Mouse (Mus musculus): ENCODE measurements around the gene Mapk8ip2. TPM values are rescaled to one million over a fixed set of nuclear protein-coding genes. Genes with fewer than 3 reads are reported as not detected.

Mapk8ip2 gene
- total RNA-seq, 1 experiment from 2014 or later: not detected

DNA sequence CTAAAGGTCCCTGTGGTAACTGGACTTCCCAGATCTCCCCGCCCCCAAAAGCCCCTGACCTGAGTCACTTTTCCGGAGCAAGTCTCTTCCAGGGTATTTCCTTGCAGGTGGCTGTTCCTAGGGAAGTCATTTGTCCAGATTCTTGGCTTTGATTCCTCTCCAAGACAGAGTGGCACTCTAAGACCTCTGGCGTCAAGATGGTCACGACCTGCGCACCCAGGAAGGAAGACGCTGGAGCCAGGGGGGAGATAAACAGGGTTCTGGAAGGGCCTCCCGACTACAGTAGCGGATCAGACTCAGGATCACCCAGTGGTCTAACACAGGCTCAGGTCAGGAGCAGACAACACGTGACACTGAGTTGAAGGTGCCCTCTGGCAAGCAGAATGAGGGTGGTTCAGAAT lies 23.4 kb downstream of the Mapk8ip2 start, which contains the start of gene Arsa:
Gene Arsa, minus strand, starts transcription at position 335 of the 401 bp plus-strand sequence.
- ATAC-seq (replicated peaks; ENCODE audit: low read depth, poor library complexity, severe bottlenecking): no peak

DNA sequence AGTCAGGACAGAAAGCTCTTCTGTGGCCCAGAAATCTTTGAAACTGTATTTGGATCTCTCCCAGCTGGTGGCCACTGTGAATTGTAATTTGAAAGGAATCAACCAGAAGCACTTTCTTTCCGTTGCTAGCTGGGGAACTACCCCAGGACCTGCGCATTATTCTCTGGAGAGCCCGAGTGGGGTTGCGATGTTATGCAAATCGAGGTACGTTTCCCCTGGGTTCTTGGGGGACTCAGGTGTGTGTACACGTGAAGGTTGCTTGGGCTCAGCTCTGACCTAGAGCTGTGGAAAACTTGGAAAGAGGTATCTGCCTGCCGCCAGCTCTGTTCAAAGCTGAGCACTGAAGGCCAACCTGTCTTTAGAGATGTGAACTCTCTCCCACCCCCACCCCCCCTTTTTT lies 24.1 kb downstream of the Mapk8ip2 start:
- no peak for ATAC-seq (replicated peaks; ENCODE audit: low read depth, poor library complexity, severe bottlenecking)

DNA sequence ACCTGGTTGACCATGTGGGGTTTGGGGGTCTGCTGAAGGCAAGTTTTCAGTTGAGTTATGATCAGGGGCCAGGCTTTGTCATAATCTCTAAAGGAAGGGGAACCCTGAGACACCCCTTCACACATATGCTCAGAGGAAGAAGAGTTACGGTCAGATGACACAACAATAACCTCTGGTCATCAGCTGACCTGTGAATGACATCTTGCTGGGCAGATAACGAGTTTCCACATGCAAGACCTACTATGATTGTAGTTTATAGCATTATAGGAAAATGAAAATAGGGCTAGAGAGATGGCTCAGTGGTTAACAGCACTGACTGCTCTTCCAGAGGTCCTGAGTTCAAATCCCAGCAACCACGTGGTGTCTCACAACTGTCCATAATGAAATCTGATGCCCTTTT lies 24.9 kb downstream of the Mapk8ip2 start:
- no peak for ATAC-seq (replicated peaks; ENCODE audit: low read depth, poor library complexity, severe bottlenecking)

DNA sequence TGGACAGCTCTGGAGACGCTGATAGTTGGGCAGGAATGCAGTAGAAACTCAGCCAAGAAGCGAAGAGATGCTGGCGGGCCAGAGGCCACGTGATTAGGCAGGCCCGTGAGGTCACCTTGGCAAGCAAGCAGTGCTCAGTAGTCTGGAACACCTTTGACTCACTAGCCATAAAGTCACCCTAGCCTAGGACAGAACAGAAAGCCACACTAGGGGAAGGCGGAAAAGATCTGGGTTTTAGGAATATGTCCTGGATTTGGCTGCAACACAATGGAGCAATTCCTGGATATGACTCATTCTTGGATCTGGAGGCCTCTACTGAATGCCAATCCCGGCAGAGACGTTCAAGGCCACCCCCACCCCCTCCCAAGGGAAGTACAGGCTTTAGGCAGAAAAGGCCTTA lies 26.9 kb downstream of the Mapk8ip2 start:
- ATAC-seq (replicated peaks; ENCODE audit: low read depth, poor library complexity, severe bottlenecking): no peak

DNA sequence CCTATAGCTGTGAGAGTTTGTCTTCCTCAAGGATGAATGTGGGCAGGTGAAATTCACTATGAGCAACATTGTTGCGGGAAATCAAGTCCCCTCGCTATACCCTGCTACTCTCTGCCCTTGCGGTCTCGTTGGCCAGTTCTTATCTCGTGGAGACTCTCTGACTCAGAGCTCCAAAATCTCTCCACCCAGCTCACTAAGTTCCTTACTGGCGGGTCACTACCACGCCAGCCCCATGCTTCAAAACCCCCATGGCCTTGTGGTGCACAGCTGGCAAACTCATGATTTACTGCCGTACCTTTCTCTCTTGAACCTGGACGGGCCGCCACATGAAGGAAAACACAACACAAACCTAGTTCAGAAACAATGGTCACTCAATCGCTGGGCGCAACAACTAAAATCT lies 34.5 kb downstream of the Mapk8ip2 start:
- ATAC-seq (replicated peaks; ENCODE audit: low read depth, poor library complexity, severe bottlenecking): no peak

DNA sequence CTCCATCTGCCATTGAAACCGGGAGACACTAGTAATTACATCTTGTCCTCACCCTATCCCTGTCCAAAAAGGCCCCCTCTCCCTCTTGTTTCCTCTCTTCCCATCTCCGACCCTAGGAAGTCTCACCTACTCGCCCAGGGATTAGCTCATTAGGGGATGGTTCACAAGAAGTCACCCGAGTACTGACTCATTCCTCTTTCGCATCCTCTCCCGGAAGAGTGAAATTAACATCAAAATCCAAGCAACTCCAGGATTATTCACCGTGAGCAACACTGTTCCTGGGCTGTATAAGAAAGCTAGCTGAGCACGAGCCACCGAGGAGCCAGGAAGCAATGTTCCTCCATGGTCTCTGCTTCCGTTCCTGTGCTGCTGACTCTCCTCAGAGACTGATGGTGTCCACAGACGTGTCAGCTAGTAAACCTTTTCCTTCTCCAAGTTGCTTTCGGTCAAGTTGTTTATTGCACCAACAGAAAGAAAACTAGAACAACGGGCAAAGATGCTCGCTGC lies 35.0 kb downstream of the Mapk8ip2 start:
- ATAC-seq (replicated peaks; ENCODE audit: low read depth, poor library complexity, severe bottlenecking): no peak

DNA sequence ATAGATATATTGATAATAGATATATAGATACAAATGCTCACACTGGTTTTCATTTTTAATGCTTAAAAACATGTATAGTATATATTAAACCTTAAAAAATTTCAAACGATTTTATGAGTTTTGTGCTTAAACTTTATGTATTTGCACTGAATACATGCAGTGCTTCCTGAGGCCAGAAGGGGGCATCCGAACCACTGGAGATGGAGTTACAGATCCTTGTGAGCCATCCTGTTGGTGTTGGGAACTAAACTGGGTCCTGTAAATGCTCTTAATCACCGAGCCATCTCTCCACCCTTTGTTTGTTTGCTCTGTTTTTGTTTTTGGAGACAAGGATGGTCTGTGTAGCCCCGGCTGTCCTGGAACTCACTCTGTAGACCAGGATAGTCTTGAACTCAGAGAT lies 41.3 kb downstream of the Mapk8ip2 start:
- no peak for ATAC-seq (replicated peaks; ENCODE audit: low read depth, poor library complexity, severe bottlenecking)

DNA sequence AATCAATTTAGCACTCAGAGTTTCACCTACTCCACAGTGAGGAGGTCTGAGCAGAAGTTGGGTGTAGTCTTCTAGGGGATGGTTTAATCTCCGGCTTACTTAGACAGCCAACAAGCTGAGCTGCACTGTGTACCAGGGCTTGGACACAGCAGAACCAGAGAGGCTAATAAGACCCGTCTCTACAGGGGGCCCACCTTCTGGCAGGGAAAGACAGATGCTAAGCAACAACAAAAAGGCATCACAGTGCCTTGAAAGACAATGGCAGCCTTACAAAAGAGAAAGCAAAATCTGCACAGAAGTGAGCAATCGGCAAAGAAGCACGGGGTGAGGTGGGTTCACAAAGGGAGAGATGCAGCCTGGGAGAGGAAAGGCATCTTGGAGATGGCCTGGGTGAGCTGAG lies 42.4 kb downstream of the Mapk8ip2 start:
- ATAC-seq (replicated peaks; ENCODE audit: low read depth, poor library complexity, severe bottlenecking): no peak

DNA sequence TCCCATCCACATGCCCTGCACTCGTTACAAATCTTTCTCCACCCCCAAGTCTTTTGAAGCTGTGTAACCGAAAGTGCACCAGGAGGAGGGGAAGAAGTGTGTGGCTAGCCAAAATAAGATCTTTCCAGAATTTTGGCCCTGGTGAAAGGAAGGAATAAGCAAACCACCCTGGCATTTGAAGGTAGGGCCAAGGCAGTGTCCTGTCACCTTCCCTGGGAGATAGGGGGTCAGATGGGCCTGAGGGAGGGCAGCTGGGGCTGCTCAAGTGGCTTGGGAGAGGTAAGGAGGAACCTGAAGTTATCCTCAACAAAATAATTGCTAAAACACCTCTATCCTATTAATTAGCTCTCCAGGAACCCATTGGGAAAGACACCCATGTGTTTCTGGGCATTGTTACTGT lies 43.1 kb downstream of the Mapk8ip2 start:
- no peak for ATAC-seq (replicated peaks; ENCODE audit: low read depth, poor library complexity, severe bottlenecking)

DNA sequence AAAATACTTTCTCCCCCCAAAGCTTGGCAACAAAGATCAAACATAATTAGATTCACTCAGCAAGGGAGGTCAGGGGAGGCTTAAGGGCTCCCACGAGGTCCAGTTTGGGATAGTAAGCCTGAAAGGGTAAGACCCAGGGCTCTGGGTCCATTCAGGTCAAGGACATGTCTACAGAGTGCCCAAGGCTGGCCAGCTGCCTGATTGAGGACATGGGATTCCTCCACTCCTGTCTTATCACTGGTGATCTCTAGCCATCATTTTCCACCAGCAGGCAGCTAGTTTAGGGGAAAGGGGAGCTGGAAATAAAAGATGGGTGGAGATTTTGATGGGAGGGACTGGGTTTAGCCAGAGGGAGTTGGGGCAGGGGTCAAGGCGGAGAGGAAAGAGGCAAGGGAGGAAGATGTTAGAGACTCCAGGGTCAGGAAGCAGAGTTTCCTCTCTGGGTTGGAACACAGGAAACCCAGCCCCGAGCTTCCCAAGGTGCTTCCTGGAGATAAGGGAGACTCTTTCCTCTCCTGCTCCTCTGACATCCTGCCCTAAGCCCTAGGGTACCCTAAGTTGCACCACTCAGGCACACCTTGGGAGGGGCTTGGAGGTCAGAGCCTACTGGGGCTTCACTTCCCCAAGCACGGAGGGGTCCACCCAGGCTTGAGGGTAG lies 43.8 kb downstream of the Mapk8ip2 start:
- ATAC-seq (replicated peaks; ENCODE audit: low read depth, poor library complexity, severe bottlenecking): peak; percentile 76

DNA sequence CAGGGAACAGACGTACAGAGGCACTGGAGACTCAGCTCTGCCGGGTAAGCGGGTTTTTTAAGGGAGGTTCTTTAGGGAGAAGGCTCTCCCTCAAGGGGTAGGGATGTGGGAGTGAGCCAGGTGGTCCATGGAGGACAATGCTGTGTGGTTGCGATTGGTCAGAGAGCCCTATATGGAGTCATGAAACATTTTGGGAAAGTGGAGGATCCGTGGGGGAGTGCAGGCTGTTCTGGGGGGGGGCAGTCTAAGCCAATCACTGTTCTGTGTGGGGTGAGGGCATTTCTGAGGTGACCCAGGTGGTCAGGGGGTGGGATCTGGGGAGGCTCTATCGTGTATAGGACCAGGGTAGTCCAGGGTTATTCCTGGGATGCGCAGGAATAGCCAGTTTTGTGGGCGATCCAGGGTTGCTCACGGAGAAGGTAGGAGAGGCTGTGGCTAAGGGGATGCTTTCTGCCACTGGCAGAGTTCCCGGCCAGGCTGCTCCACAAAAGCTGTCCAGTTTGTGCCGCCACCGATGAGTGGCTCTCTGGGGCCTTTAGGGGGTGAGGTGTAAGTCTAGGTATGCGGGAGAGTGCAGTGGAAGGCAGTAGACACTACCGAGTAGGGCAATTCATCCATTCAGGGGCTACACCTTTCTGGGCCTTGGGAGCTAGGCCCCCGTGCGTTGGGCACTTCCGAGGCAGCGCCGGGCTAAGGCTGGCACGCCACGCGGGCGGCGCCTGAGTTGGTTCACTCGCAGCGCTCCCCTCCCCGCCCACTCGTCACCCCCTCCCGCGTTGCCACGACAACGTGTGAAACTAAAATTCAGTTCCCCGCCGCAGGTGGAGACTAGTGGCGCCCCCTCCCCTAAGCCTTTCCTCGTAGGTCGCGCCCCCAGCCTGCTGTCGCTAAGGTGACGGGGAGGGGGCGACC lies 44.6 kb downstream of the Mapk8ip2 start:
- peak; percentile 40 for ATAC-seq (replicated peaks; ENCODE audit: low read depth, poor library complexity, severe bottlenecking)

DNA sequence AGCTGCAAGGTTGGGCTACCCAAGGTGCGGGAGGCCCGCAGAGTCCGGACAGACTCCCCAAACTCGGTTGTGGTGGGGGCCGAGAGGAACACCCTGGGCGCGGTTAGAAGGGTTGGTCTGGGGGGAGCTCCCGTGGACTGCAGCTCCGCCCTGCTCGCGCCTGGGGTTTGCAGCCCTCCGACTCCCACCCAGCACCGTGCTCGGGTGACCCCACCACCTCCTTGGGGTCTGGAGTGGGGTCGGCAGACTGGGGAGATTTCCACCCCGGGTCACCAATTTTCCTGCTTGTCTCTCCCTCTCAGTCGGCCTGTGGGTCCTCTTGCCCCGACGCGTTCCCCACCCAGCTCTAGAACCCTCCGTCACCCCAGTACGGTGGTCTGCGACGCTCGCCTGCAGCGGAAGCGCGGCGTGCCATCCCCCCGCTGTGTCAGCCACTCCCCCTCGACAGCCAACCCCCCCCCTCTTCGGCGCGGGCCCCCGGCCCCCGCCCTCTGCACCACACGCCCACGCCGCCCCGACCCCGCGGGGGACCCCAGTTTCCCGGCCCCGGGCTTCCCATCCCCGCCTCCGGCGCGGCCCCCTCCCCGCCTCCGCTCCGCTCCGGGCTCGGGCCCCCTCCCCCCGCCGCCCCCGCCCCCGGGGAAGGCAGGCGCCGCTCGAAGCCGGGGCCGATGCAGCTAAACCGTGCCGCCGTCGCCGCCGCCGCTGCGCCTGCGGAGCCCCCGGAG lies 45.4 kb downstream of the Mapk8ip2 start, which contains the start of gene Shank3:
Gene Shank3, plus strand, starts transcription at position 663 of the 728 bp plus-strand sequence.
- ATAC-seq (replicated peaks; ENCODE audit: low read depth, poor library complexity, severe bottlenecking): peak; percentile 20

DNA sequence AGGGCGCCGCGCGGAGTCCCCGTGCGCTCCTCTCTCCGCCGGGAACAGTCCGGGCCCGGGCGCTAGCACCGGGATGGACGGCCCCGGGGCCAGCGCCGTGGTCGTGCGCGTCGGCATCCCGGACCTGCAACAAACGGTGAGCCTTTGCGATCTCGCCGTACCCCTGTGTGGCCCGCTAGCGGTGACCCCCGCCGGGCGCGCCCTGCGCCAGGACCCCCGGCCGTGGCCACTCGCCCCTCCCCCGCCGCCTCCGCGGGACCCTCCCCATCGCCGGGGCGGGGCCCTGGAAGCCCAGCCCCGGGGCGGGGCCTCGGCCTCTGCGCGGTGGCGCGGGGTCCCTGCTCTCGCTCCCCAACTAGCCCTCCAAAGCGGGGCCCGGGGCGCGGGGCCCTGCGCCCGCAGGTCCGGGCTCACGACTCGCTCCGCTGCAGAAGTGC lies 46.1 kb downstream of the Mapk8ip2 start:
- ATAC-seq (replicated peaks; ENCODE audit: low read depth, poor library complexity, severe bottlenecking): no peak

DNA sequence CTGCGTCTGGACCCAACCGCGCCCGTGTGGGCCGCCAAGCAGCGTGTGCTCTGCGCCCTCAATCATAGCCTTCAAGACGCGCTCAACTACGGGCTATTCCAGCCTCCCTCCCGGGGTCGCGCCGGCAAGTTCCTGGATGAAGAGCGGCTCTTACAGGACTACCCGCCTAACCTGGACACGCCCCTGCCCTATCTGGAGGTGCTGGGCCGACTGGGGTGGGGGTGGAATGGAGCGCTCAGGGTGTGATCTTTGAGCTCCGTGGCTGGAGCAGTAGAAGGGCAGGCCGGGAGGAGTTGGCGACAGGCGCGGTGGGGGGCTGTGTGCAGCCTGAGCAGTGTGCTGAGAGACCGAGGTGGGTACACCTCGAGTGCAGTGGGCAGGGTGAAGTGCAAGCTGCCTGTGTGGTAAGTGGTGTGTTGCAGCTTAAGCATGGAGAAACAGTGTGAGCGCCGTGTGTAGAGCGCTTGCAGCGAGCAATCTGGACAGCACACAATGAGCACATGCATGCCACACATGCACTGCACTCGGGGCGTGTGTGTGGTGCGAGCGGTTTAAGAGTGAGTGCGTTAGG lies 46.6 kb downstream of the Mapk8ip2 start:
- ATAC-seq (replicated peaks; ENCODE audit: low read depth, poor library complexity, severe bottlenecking): 0 out of 2 replicates have a peak, but pooled peaks have one; percentile 3

DNA sequence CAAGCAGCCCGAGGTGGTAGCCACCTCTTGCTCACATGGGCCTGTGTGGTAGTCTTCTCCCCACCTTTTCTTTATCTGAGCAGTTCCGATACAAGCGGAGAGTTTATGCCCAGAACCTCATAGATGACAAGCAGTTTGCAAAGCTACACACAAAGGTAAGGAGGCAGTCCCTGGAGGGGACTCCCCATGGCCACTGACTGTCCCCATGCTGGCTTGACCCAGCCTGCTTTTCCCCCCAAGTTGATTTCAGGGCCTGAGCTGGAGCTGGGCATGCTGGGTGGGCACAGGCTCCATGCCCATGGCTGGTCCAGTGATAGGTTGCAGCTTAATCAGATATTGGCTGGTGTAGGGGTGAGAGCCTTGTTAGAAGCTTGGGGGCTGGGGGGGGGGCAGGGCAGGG lies 47.6 kb downstream of the Mapk8ip2 start:
- ATAC-seq (replicated peaks; ENCODE audit: low read depth, poor library complexity, severe bottlenecking): no peak

DNA sequence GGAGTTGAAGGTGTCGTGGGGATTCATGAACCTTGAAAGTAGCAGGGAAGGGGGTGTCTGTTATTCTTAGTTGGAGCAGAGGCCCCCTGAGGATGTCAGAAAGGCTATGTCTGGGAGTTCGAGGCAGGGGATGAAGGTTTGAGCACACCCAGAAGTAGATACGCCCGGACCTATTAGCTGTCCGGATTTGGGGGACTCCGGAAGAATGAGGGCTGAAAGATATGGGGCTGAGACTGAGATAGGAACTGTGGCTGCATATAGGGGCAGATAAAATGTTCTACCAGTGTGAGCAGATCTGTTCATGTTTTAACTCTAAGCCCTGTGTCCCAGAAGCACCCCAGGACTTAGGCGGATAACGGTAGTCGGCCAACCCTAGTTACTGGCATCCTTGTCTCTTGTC lies 51.1 kb downstream of the Mapk8ip2 start:
- ATAC-seq (replicated peaks; ENCODE audit: low read depth, poor library complexity, severe bottlenecking): no peak

DNA sequence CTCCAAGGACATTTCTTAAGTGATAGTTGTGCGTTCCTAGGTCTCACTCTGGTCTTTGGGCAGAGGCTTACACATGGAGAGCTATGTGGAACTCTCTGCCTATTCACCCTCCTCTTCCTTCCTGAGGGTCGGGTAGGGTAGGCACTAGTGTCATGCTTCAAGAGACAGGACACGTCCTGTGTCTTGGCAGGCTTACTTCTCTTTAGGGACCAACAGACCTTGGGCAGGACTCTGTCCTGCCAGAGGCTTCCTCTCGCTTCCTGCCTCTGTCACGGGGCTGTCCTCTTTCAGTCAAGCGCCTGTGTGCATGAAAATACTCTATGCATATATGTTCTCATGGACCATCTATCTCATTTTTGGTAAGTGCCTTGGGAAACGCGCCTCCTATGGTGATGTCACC lies 54.0 kb downstream of the Mapk8ip2 start:
- ATAC-seq (replicated peaks; ENCODE audit: low read depth, poor library complexity, severe bottlenecking): no peak

DNA sequence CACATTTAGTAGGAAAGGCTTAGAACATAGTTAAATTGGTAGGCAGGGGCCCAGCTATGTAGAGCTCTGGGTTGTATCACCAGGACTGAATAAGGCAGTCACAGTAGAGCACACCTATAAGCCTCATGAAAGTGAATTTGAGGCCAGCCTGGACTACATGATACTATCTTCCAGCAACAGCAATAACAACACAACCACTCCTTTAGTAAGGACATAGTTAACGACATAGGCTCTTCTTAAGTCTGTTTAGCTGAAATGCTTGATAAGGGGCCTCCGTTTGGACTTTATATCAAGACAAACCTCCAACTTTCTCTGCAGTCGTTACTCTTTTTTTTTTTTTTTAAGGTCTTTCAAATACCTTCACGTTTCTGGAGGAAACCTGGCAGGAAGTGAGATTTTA lies 59.0 kb downstream of the Mapk8ip2 start:
- peak; percentile 45; the same call in 1 of the 2 replicates for ATAC-seq (replicated peaks; ENCODE audit: low read depth, poor library complexity, severe bottlenecking)
